Mouse (Mus musculus) intestine, postnatal 0 days (tissue): ENCODE results near the gene Atp5e. TPM values are rescaled to one million over a fixed set of nuclear protein-coding genes. Genes with fewer than 3 reads are reported as not detected.

Source experiments
- ATAC-seq: fragments of 200-750 bp; cut with Nextera tagmentation; 2 replicates; pipeline ENCODE4 v1.8.0; 2017; ENCODE audit warnings: mild to moderate bottlenecking, moderate TSS enrichment, moderate library complexity
- H3K27ac ChIP-seq: fragments of 300-500 bp; sonication (generic); 2 replicates; pipeline ENCODE4 v1.5.1; 2014; ENCODE audit warnings: mild to moderate bottlenecking, low read depth, low read length, moderate library complexity
- H3K27me3 ChIP-seq: fragments of 300-500 bp; sonication (generic); replicated peaks from 2 replicates; pipeline ENCODE4 v1.6.1; 2014; ENCODE audit warnings: low read length, mixed read lengths; ENCODE audit not compliant: control insufficient read depth, insufficient read depth
- H3K36me3 ChIP-seq: fragments of 300-500 bp; sonication (generic); 2 replicates; pipeline ENCODE4 v1.6.1; 2014; ENCODE audit warnings: mild to moderate bottlenecking, moderate library complexity; ENCODE audit not compliant: control insufficient read depth, insufficient read depth
- H3K4me1 ChIP-seq: fragments of 300-500 bp; sonication (generic); replicated peaks from 2 replicates; pipeline ENCODE4 v1.6.1; 2014; ENCODE audit warnings: antibody characterized with exemption, low read length, mixed read lengths; ENCODE audit not compliant: control insufficient read depth, insufficient read depth
- H3K4me2 ChIP-seq: fragments of 300-500 bp; sonication (generic); replicated peaks from 2 replicates; pipeline ENCODE4 v1.6.1; 2014; ENCODE audit warnings: low read depth, mild to moderate bottlenecking, moderate library complexity
- H3K4me3 ChIP-seq: fragments of 300-500 bp; sonication (generic); 2 replicates; pipeline ENCODE4 v1.5.1; 2014; ENCODE audit warnings: low read depth, low read length
- H3K9ac ChIP-seq: fragments of 300-500 bp; sonication (generic); 2 replicates; pipeline ENCODE4 v1.6.1; 2014; ENCODE audit warnings: mild to moderate bottlenecking, low read depth, low read length
- H3K9me3 ChIP-seq: fragments of 300-500 bp; sonication (generic); 2 replicates; pipeline ENCODE4 v1.6.1; 2016; ENCODE audit warnings: mixed run types; ENCODE audit not compliant: control insufficient read depth
- CTCF ChIP-seq: sonication (generic); IDR thresholded peaks from 2 replicates; pipeline ENCODE4 v1.5.1; 2016; ENCODE audit warnings: low read depth, mild to moderate bottlenecking, control low read depth, antibody characterized with exemption, moderate library complexity
- WGBS: fragments of 180-500 bp; shearing (Covaris S2); extraction: QIAGEN DNeasy Blood & Tissue Kit; methylation state at CpG from one replicate; pipeline ENCODE4 v1.1.7; 2014; 5-methylcytosine and 5-hydroxymethylcytosine counted together
- polyA plus RNA-seq: library from polyadenylated mRNA; unstranded; fragments of >200 nt; fragmentation: Nextera tagmentation; extraction: Ambion mirVana; gene quantifications from 2 replicates; pipeline ENCODE4 v1.2.1, GENCODE M21; 2015

The Atp5e gene
- 1,035 and 1,046 TPM in 2 replicates for polyA plus RNA-seq

- Histone ChIP-seq H3K4me2 (peak within 1 kb of the TSS; percentile 96), H3K27ac (peak within 1 kb of the TSS; percentile 57), H3K9ac (peak within 1 kb of the TSS; percentile 58), H3K4me1 (no peaks in the 10 kb centered on the region), H3K27me3 (no peaks in the 10 kb centered on the region), H3K4me3 (peak within 1 kb of the TSS; percentile 56), H3K9me3 (no peaks in the 10 kb centered on the region), H3K36me3 (peaks cover 57% of the 10 kb centered on the region)
- peak; percentile 99 for ATAC-seq
- TF ChIP-seq CTCF: no peak; the same call in 1 of the 2 replicates
- 2% methylated on average over 48 of the region's 48 CpGs for WGBS
Measured at GRCm38 (mm10) chr2:174463789-174464523, at the start of gene Atp5e. TSS of gene Atp5e (minus strand) at chr2:174464105.

GRCm38 (mm10) chr2:174509825-174510224, 45.9 kb upstream of the Atp5e start:
- no peak overlapping the region for H3K4me2 ChIP-seq
- no peaks in the 10 kb centered on the region for H3K27me3 ChIP-seq
- no peak for TF ChIP-seq CTCF
- no peak for ATAC-seq
- H3K36me3 ChIP-seq: no peaks in the 10 kb centered on the region
- no peaks in the 10 kb centered on the region for H3K4me1 ChIP-seq
- 86% methylated on average over 8 of the region's 8 CpGs for WGBS
- no peaks in the 10 kb centered on the region for H3K9me3 ChIP-seq
- H3K9ac ChIP-seq: no peak overlapping the region
- no peak overlapping the region for H3K4me3 ChIP-seq
- no peak overlapping the region for H3K27ac ChIP-seq

- no peak for ATAC-seq
Measured at GRCm38 (mm10) chr2:174507998-174508397, 44.1 kb upstream of the Atp5e start.

GRCm38 (mm10) chr2:174502831-174503460, 39.0 kb upstream of the Atp5e start:
- H3K4me2 ChIP-seq: no peak overlapping the region
- H3K4me3 ChIP-seq: no peak overlapping the region
- no peak overlapping the region for H3K9ac ChIP-seq
- ATAC-seq: no peak
- TF ChIP-seq CTCF: no peak
- H3K36me3 ChIP-seq: no peaks in the 10 kb centered on the region
- WGBS: 69% methylated on average over 25 of the region's 25 CpGs
- no peaks in the 10 kb centered on the region for H3K27me3 ChIP-seq
- no peaks in the 10 kb centered on the region for H3K9me3 ChIP-seq
- H3K4me1 ChIP-seq: no peaks in the 10 kb centered on the region
- H3K27ac ChIP-seq: no peak overlapping the region

More at GRCm38 (mm10) chr2:174507998-174508397, 44.1 kb upstream of the Atp5e start:
- Histone ChIP-seq H3K9me3 (no peaks in the 10 kb centered on the region), H3K4me1 (no peaks in the 10 kb centered on the region), H3K4me3 (no peak overlapping the region), H3K4me2 (no peak overlapping the region), H3K36me3 (no peaks in the 10 kb centered on the region), H3K27ac (no peak overlapping the region), H3K27me3 (no peaks in the 10 kb centered on the region), H3K9ac (no peak overlapping the region)
- WGBS: 74% methylated on average over 4 of the region's 4 CpGs
- no peak for TF ChIP-seq CTCF

GRCm38 (mm10) chr2:174502321-174502720, 38.4 kb upstream of the Atp5e start:
- H3K9ac ChIP-seq: no peak overlapping the region
- TF ChIP-seq CTCF: no peak
- no peaks in the 10 kb centered on the region for H3K27me3 ChIP-seq
- H3K36me3 ChIP-seq: no peaks in the 10 kb centered on the region
- 66% methylated on average over 5 of the region's 5 CpGs for WGBS
- H3K4me1 ChIP-seq: no peaks in the 10 kb centered on the region
- H3K4me3 ChIP-seq: no peak overlapping the region
- no peak overlapping the region for H3K4me2 ChIP-seq
- no peaks in the 10 kb centered on the region for H3K9me3 ChIP-seq
- H3K27ac ChIP-seq: no peak overlapping the region
- ATAC-seq: no peak

- Histone ChIP-seq H3K9me3 (no peaks in the 10 kb centered on the region), H3K9ac (no peak overlapping the region), H3K27me3 (no peaks in the 10 kb centered on the region), H3K27ac (no peak overlapping the region), H3K4me1 (no peaks in the 10 kb centered on the region), H3K4me2 (no peak overlapping the region), H3K36me3 (no peaks in the 10 kb centered on the region), H3K4me3 (no peak overlapping the region)
- 93% methylated on average over 8 of the region's 8 CpGs for WGBS
- TF ChIP-seq CTCF: no peak
- no peak for ATAC-seq
Measured at GRCm38 (mm10) chr2:174501517-174501916, 37.6 kb upstream of the Atp5e start.
